Mouse (Mus musculus): ENCODE measurements around the gene Hcn3. TPM values are rescaled to one million over a fixed set of nuclear protein-coding genes. Genes with fewer than 3 reads are reported as not detected.

Hcn3 gene
- total and polyA plus RNA-seq, 3 experiments: 0.27 to 0.85 (median 0.53) TPM

- Histone ChIP-seq H3K4me3 (ENCODE audit: low read depth, low read length) (peak overlapping the region; percentile 87; the same call in 1 of the 2 replicates), H3K27me3 (ENCODE audit: insufficient read depth, low read length) (no peaks in the 10 kb centered on the region), H3K4me1 (ENCODE audit: insufficient read depth, low read depth, low read length) (peaks cover 63% of the 10 kb centered on the region), H3K9me3 (replicated peaks) (no peaks in the 10 kb centered on the region), H3K36me3 (replicated peaks) (peaks cover 33% of the 10 kb centered on the region)
- DNase-seq (ENCODE audit: low spot score) (no peak), ATAC-seq (ENCODE audit: extremely low read depth, insufficient number of reproducible peaks, low FRiP score, poor library complexity, severe bottlenecking) (no peak)
- no peak for TF ChIP-seq GATA1 (IDR thresholded peaks at IDR 0.05; ENCODE audit: borderline replicate concordance, low read length)
- TF ChIP-seq CTCF (IDR thresholded peaks at IDR 0.05; ENCODE audit: low read depth, low read length): no peak
- TF ChIP-seq TAL1 (conservative IDR thresholded peaks at IDR 0.05; ENCODE audit: low read depth, low read length): no peak
- no peak for TF ChIP-seq POLR2AphosphoS5 (IDR thresholded peaks at IDR 0.05; ENCODE audit: insufficient replicate concordance, low read depth, low read length)
- no peak for TF ChIP-seq GATA2 (IDR thresholded peaks at IDR 0.05; ENCODE audit: borderline replicate concordance, low read depth, low read length)
These were observed 57.3 kb downstream of the Hcn3 start for GRCm38 (mm10) chr3:89102495-89103290.

- peak; percentile 93 for DNase-seq (ENCODE audit: low spot score)
- no peaks in the 10 kb centered on the region for H3K27me3 ChIP-seq (ENCODE audit: insufficient read depth, low read length)
- no peaks in the 10 kb centered on the region for H3K9me3 ChIP-seq (replicated peaks)
- TF ChIP-seq CTCF (IDR thresholded peaks at IDR 0.05; ENCODE audit: low read depth, low read length) (no peak), TAL1 (conservative IDR thresholded peaks at IDR 0.05; ENCODE audit: low read depth, low read length) (no peak), GATA2 (IDR thresholded peaks at IDR 0.05; ENCODE audit: borderline replicate concordance, low read depth, low read length) (no peak), POLR2AphosphoS5 (IDR thresholded peaks at IDR 0.05; ENCODE audit: insufficient replicate concordance, low read depth, low read length) (no peak), GATA1 (IDR thresholded peaks at IDR 0.05; ENCODE audit: borderline replicate concordance, low read length) (no peak)
- peaks cover 65% of the 10 kb centered on the region for H3K4me1 ChIP-seq (ENCODE audit: insufficient read depth, low read depth, low read length)
- peaks cover 41% of the 10 kb centered on the region for H3K36me3 ChIP-seq (replicated peaks)
- peak within 1 kb of the TSS; percentile 87 for H3K4me3 ChIP-seq (ENCODE audit: low read depth, low read length)
- peak; percentile 98 for ATAC-seq (ENCODE audit: extremely low read depth, insufficient number of reproducible peaks, low FRiP score, poor library complexity, severe bottlenecking)
These were observed 58.0 kb downstream of the Hcn3 start, which contains the start of gene Fdps for GRCm38 (mm10) chr3:89101812-89102494. TSS of gene Fdps (minus strand) at chr3:89101959.

GRCm38 (mm10) chr3:89101459-89101811 is 58.6 kb downstream of the Hcn3 start:
- Histone ChIP-seq H3K4me1 (ENCODE audit: insufficient read depth, low read depth, low read length) (peaks cover 64% of the 10 kb centered on the region), H3K36me3 (replicated peaks) (peaks cover 46% of the 10 kb centered on the region), H3K27me3 (ENCODE audit: insufficient read depth, low read length) (no peaks in the 10 kb centered on the region), H3K4me3 (ENCODE audit: low read depth, low read length) (peak overlapping the region; percentile 87), H3K9me3 (replicated peaks) (no peaks in the 10 kb centered on the region)
- no peak for ATAC-seq (ENCODE audit: extremely low read depth, insufficient number of reproducible peaks, low FRiP score, poor library complexity, severe bottlenecking)
- peak; percentile 50 for DNase-seq (ENCODE audit: low spot score)
- no peak for TF ChIP-seq CTCF (IDR thresholded peaks at IDR 0.05; ENCODE audit: low read depth, low read length)
- no peak for TF ChIP-seq POLR2AphosphoS5 (IDR thresholded peaks at IDR 0.05; ENCODE audit: insufficient replicate concordance, low read depth, low read length)
- TF ChIP-seq GATA1 (IDR thresholded peaks at IDR 0.05; ENCODE audit: borderline replicate concordance, low read length): no peak
- TF ChIP-seq GATA2 (IDR thresholded peaks at IDR 0.05; ENCODE audit: borderline replicate concordance, low read depth, low read length): no peak
- no peak for TF ChIP-seq TAL1 (conservative IDR thresholded peaks at IDR 0.05; ENCODE audit: low read depth, low read length)

GRCm38 (mm10) chr3:89100811-89101210 is 59.2 kb downstream of the Hcn3 start, which contains the start of gene Gm43738:
TSS of gene Gm43738 (minus strand) at chr3:89101099.
- Histone ChIP-seq H3K4me3 (ENCODE audit: low read depth, low read length) (peak within 1 kb of the TSS; percentile 87), H3K36me3 (replicated peaks) (peaks cover 52% of the 10 kb centered on the region), H3K9me3 (replicated peaks) (no peaks in the 10 kb centered on the region), H3K4me1 (ENCODE audit: insufficient read depth, low read depth, low read length) (peaks cover 68% of the 10 kb centered on the region), H3K27me3 (ENCODE audit: insufficient read depth, low read length) (no peaks in the 10 kb centered on the region)
- ATAC-seq (ENCODE audit: extremely low read depth, insufficient number of reproducible peaks, low FRiP score, poor library complexity, severe bottlenecking): no peak
- no peak for TF ChIP-seq TAL1 (conservative IDR thresholded peaks at IDR 0.05; ENCODE audit: low read depth, low read length)
- no peak for TF ChIP-seq GATA2 (IDR thresholded peaks at IDR 0.05; ENCODE audit: borderline replicate concordance, low read depth, low read length)
- no peak for TF ChIP-seq POLR2AphosphoS5 (IDR thresholded peaks at IDR 0.05; ENCODE audit: insufficient replicate concordance, low read depth, low read length)
- TF ChIP-seq GATA1 (IDR thresholded peaks at IDR 0.05; ENCODE audit: borderline replicate concordance, low read length): no peak
- no peak for TF ChIP-seq CTCF (IDR thresholded peaks at IDR 0.05; ENCODE audit: low read depth, low read length)
- DNase-seq (ENCODE audit: low spot score): no peak

Other genes starting within 250 kb of the Hcn3 start
Only the 20 nearest of the 26 such genes appear.
- gene Rusc1, start 66.9 kb downstream of the Hcn3 start, total RNA-seq (2014; fragmentation: Nextera tagmentation): 13.5 and 13.6 TPM in 2 replicates
- 6.4 and 9.9 TPM in 2 replicates for gene Rusc1, start 66.9 kb downstream of the Hcn3 start, total RNA-seq (2017)
- 14.4 and 17.4 TPM in 2 replicates for gene Rusc1, start 66.9 kb downstream of the Hcn3 start, polyA plus RNA-seq (2012)
- not detected in 2 replicates for gene Gm43738, start 59.1 kb downstream of the Hcn3 start, total RNA-seq (2014; fragmentation: Nextera tagmentation)
- gene Gm43738, start 59.1 kb downstream of the Hcn3 start, total RNA-seq (2017): not detected in 2 replicates
- 1.6 and 4.3 TPM in 2 replicates for gene Gm43738, start 59.1 kb downstream of the Hcn3 start, polyA plus RNA-seq (2012)
- gene Fdps, start 58.2 kb downstream of the Hcn3 start, total RNA-seq (2014; fragmentation: Nextera tagmentation): 59.4 and 73.1 TPM in 2 replicates
- gene Fdps, start 58.2 kb downstream of the Hcn3 start, total RNA-seq (2017): 481 and 571 TPM in 2 replicates
- gene Fdps, start 58.2 kb downstream of the Hcn3 start, polyA plus RNA-seq (2012): 11.2 and 22.5 TPM in 2 replicates
- 36.9 and 51.2 TPM in 2 replicates for gene Pklr, start 24.1 kb downstream of the Hcn3 start, total RNA-seq (2014; fragmentation: Nextera tagmentation)
- gene Pklr, start 24.1 kb downstream of the Hcn3 start, total RNA-seq (2017): 22.9 and 31.8 TPM in 2 replicates
- 37.7 and 80.3 TPM in 2 replicates for gene Pklr, start 24.1 kb downstream of the Hcn3 start, polyA plus RNA-seq (2012)
- gene Clk2, start 4.6 kb upstream of the Hcn3 start, total RNA-seq (2014; fragmentation: Nextera tagmentation): 130 and 131 TPM in 2 replicates
- gene Clk2, start 4.6 kb upstream of the Hcn3 start, total RNA-seq (2017): 78.9 and 80.9 TPM in 2 replicates
- 72.3 and 73.3 TPM in 2 replicates for gene Clk2, start 4.6 kb upstream of the Hcn3 start, polyA plus RNA-seq (2012)
- 123 and 135 TPM in 2 replicates for gene Scamp3, start 17.3 kb upstream of the Hcn3 start, total RNA-seq (2014; fragmentation: Nextera tagmentation)
- gene Scamp3, start 17.3 kb upstream of the Hcn3 start, total RNA-seq (2017): 32.9 and 35.1 TPM in 2 replicates
- 168 and 234 TPM in 2 replicates for gene Scamp3, start 17.3 kb upstream of the Hcn3 start, polyA plus RNA-seq (2012)
- gene Fam189b, start 22.9 kb upstream of the Hcn3 start, total RNA-seq (2014; fragmentation: Nextera tagmentation): 2.2 and 3.5 TPM in 2 replicates
- 1.1 TPM in 2 replicates for gene Fam189b, start 22.9 kb upstream of the Hcn3 start, total RNA-seq (2017)
- gene Fam189b, start 22.9 kb upstream of the Hcn3 start, polyA plus RNA-seq (2012): 11.9 and 14.8 TPM in 2 replicates
- gene Gba, start 42.7 kb upstream of the Hcn3 start, total RNA-seq (2014; fragmentation: Nextera tagmentation): 30.1 and 36.1 TPM in 2 replicates
- 69.6 and 72.4 TPM in 2 replicates for gene Gba, start 42.7 kb upstream of the Hcn3 start, total RNA-seq (2017)
- 3.0 and 6.0 TPM in 2 replicates for gene Gba, start 42.7 kb upstream of the Hcn3 start, polyA plus RNA-seq (2012)
- gene Thbs3, start 55.0 kb upstream of the Hcn3 start, total RNA-seq (2014; fragmentation: Nextera tagmentation): 1.5 and 2.4 TPM in 2 replicates
- 3.1 and 3.4 TPM in 2 replicates for gene Thbs3, start 55.0 kb upstream of the Hcn3 start, total RNA-seq (2017)
- gene Thbs3, start 55.0 kb upstream of the Hcn3 start, polyA plus RNA-seq (2012): 0.49 and 0.67 TPM in 2 replicates
- 42.6 and 54.5 TPM in 2 replicates for gene Mtx1, start 66.9 kb upstream of the Hcn3 start, total RNA-seq (2014; fragmentation: Nextera tagmentation)
- gene Mtx1, start 66.9 kb upstream of the Hcn3 start, total RNA-seq (2017): 82.5 and 100 TPM in 2 replicates
- 311 and 404 TPM in 2 replicates for gene Mtx1, start 66.9 kb upstream of the Hcn3 start, polyA plus RNA-seq (2012)
- gene Muc1, start 68.9 kb upstream of the Hcn3 start, total RNA-seq (2014; fragmentation: Nextera tagmentation): 0.34 TPM in 1 of 2 replicates, not detected in the other
- gene Muc1, start 68.9 kb upstream of the Hcn3 start, total RNA-seq (2017): 0.06 and 0.16 TPM in 2 replicates
- not detected in 2 replicates for gene Muc1, start 68.9 kb upstream of the Hcn3 start, polyA plus RNA-seq (2012)
- gene Krtcap2, start 85.8 kb upstream of the Hcn3 start, total RNA-seq (2014; fragmentation: Nextera tagmentation): 105 and 132 TPM in 2 replicates
- 86.4 and 106 TPM in 2 replicates for gene Krtcap2, start 85.8 kb upstream of the Hcn3 start, total RNA-seq (2017)
- 145 and 167 TPM in 2 replicates for gene Krtcap2, start 85.8 kb upstream of the Hcn3 start, polyA plus RNA-seq (2012)
- 1.8 and 10.1 TPM in 2 replicates for gene Trim46, start 86.1 kb upstream of the Hcn3 start, total RNA-seq (2014; fragmentation: Nextera tagmentation)
- gene Trim46, start 86.1 kb upstream of the Hcn3 start, total RNA-seq (2017): 0.64 and 0.76 TPM in 2 replicates
- gene Trim46, start 86.1 kb upstream of the Hcn3 start, polyA plus RNA-seq (2012): 2.7 and 2.8 TPM in 2 replicates
- gene Dpm3, start 99.2 kb upstream of the Hcn3 start, total RNA-seq (2014; fragmentation: Nextera tagmentation): 13.2 and 13.5 TPM in 2 replicates
- 47.7 and 54.5 TPM in 2 replicates for gene Dpm3, start 99.2 kb upstream of the Hcn3 start, total RNA-seq (2017)
- 178 and 207 TPM in 2 replicates for gene Dpm3, start 99.2 kb upstream of the Hcn3 start, polyA plus RNA-seq (2012)
- gene Slc50a1, start 110.4 kb upstream of the Hcn3 start, total RNA-seq (2014; fragmentation: Nextera tagmentation): not detected in 2 replicates
- 0.66 TPM in 1 of 2 replicates, not detected in the other for gene Slc50a1, start 110.4 kb upstream of the Hcn3 start, total RNA-seq (2017)
- gene Slc50a1, start 110.4 kb upstream of the Hcn3 start, polyA plus RNA-seq (2012): not detected in 2 replicates
- gene Efna1, start 120.9 kb upstream of the Hcn3 start, total RNA-seq (2014; fragmentation: Nextera tagmentation): not detected in 2 replicates
- 0.05 and 0.12 TPM in 2 replicates for gene Efna1, start 120.9 kb upstream of the Hcn3 start, total RNA-seq (2017)
- not detected in 2 replicates for gene Efna1, start 120.9 kb upstream of the Hcn3 start, polyA plus RNA-seq (2012)
- gene Efna3, start 162.8 kb upstream of the Hcn3 start, total RNA-seq (2014; fragmentation: Nextera tagmentation): not detected in 2 replicates
- gene Efna3, start 162.8 kb upstream of the Hcn3 start, total RNA-seq (2017): 0.06 TPM in 1 of 2 replicates, not detected in the other
- gene Efna3, start 162.8 kb upstream of the Hcn3 start, polyA plus RNA-seq (2012): not detected in 2 replicates
- gene Efna4, start 177.8 kb upstream of the Hcn3 start, total RNA-seq (2014; fragmentation: Nextera tagmentation): not detected in 2 replicates
- 0.12 TPM in 1 of 2 replicates, not detected in the other for gene Efna4, start 177.8 kb upstream of the Hcn3 start, total RNA-seq (2017)
- not detected in 2 replicates for gene Efna4, start 177.8 kb upstream of the Hcn3 start, polyA plus RNA-seq (2012)
- gene Adam15, start 189.8 kb upstream of the Hcn3 start, total RNA-seq (2014; fragmentation: Nextera tagmentation): not detected in 2 replicates
- gene Adam15, start 189.8 kb upstream of the Hcn3 start, total RNA-seq (2017): 0.17 and 1.4 TPM in 2 replicates
- gene Adam15, start 189.8 kb upstream of the Hcn3 start, polyA plus RNA-seq (2012): 0.05 and 0.10 TPM in 2 replicates
- not detected in 2 replicates for gene Dcst2, start 201.8 kb upstream of the Hcn3 start, total RNA-seq (2014; fragmentation: Nextera tagmentation)
- gene Dcst2, start 201.8 kb upstream of the Hcn3 start, total RNA-seq (2017): not detected in 2 replicates
- gene Dcst2, start 201.8 kb upstream of the Hcn3 start, polyA plus RNA-seq (2012): not detected in 2 replicates

Data from G1E (cell line).